Mouse (Mus musculus) limb, embryonic 10.5 days (tissue): Measurements from ENCODE around the gene Gm9922. TPM values are rescaled to one million over a fixed set of nuclear protein-coding genes. Genes with fewer than 3 reads are reported as not detected.
A peak's percentile ranks its signal among the peaks of the same experiment; 100 is the strongest.

Source experiments
- DNase-seq: peaks from one replicate; pipeline ENCODE4 v3.0.0-alpha.2; 2017; ENCODE audit warnings: low spot score
- H3K27ac ChIP-seq: fragments of 300-500 bp; sonication (generic); 2 replicates; pipeline ENCODE4 v1.5.1; 2016; ENCODE audit warnings: mild to moderate bottlenecking
- H3K27me3 ChIP-seq: fragments of 300-500 bp; sonication (generic); 2 replicates; pipeline ENCODE4 v1.6.1; 2016; ENCODE audit warnings: low read depth, mild to moderate bottlenecking; ENCODE audit not compliant: poor library complexity, severe bottlenecking
- H3K36me3 ChIP-seq: fragments of 300-500 bp; sonication (generic); 2 replicates; pipeline ENCODE4 v1.6.1; 2016; ENCODE audit warnings: mild to moderate bottlenecking, moderate library complexity
- H3K4me1 ChIP-seq: fragments of 300-500 bp; sonication (generic); 2 replicates; pipeline ENCODE4 v1.6.1; 2016
- H3K4me3 ChIP-seq: fragments of 300-500 bp; sonication (generic); 2 replicates; pipeline ENCODE4 v1.5.1; 2016; ENCODE audit warnings: mild to moderate bottlenecking, moderate library complexity
- H3K9me3 ChIP-seq: fragments of 300-500 bp; sonication (generic); replicated peaks from 2 replicates; pipeline ENCODE4 v1.6.1; 2016; ENCODE audit warnings: mild to moderate bottlenecking
- WGBS: fragments of 180-500 bp; shearing (Covaris S2); methylation state at CpG from one replicate; pipeline ENCODE4 v1.1.7; 2016; 5-methylcytosine and 5-hydroxymethylcytosine counted together
- polyA plus RNA-seq: library from polyadenylated mRNA; unstranded; fragments of >200 nt; fragmentation: Nextera tagmentation; extraction: Ambion mirVana; gene quantifications from 2 replicates; pipeline ENCODE4 v1.2.1, GENCODE M21; 2016

Gm9922 gene
- polyA plus RNA-seq: 0.54 and 1.0 TPM in 2 replicates

DNA sequence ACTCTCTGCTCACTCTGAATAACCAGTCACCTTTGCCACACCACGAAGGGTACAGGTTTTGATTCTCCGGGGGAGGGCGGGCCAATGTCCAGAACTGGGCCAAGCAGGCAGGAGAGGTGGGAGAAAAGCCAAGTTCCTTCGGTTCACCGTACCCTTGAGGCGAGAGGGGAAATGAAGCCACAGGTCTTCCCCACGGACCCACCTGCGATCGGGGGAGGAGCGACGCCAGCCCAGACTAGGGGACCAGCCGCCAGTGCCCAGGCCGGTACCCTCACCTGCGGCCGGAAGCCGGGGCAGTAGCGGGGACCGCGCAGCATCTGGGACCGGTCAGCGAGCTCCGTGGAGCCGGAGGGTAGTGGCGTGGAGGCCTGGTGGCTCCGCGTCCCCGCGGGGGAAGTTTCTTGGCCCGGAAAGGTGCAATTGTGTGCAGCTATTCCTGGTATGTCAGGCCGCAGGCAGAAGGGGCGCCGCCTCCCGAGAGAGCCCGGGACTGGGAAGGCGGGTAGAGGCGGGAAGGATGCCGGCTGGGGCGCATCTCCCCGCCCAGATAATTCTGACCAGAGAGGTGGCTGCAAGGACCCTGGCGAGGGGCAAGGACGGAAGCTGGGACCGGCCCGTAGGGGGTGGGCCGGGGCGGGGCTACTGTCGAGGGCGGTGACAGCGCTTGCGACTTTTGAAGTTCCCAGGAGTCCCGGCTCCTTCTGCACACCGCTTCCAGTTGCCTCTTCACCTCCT is at the start of gene Gm9922, which contains the start of gene Lmo7:
Gene Gm9922, minus strand, starts transcription at position 578 of the 735 bp plus-strand sequence.
Gene Lmo7, plus strand, starts transcription at position 721 of the 735 bp plus-strand sequence.
- peaks cover 47% of the 10 kb centered on the region for H3K27me3 ChIP-seq
- no peaks in the 10 kb centered on the region for H3K9me3 ChIP-seq
- H3K4me1 ChIP-seq: peaks cover 20% of the 10 kb centered on the region
- H3K4me3 ChIP-seq: peak within 1 kb of the TSS; percentile 63
- WGBS: under 1% methylated on average over 51 of the region's 51 CpGs
- DNase-seq: peak; percentile 76
- H3K36me3 ChIP-seq: no peaks in the 10 kb centered on the region
- H3K27ac ChIP-seq: peak within 1 kb of the TSS; percentile 64

DNA sequence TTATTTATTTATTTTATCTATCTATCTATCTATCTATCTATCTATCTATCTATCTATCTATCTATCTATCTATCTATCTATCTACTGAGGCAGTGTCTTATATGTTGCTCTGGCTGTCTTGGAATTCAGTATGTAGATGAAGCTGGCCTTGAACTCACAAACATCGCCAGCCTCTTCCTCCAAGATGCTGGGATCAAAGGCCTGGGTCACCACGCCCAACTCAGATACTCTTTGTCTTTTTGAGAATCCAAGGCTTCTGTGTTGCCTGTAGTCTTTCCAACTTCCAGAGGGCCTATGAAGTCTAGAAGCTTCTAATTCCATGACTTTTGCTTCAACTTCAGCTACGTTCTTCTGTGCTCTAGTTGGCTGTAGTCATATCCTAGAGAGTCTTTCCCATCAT is 48.8 kb upstream of the Gm9922 start:
- no peak for DNase-seq
- Histone ChIP-seq H3K9me3 (no peaks in the 10 kb centered on the region), H3K4me1 (no peaks in the 10 kb centered on the region), H3K4me3 (no peak overlapping the region), H3K27me3 (no peaks in the 10 kb centered on the region), H3K36me3 (no peaks in the 10 kb centered on the region), H3K27ac (no peak overlapping the region)
- 92% methylated on average over 3 of the region's 3 CpGs for WGBS

DNA sequence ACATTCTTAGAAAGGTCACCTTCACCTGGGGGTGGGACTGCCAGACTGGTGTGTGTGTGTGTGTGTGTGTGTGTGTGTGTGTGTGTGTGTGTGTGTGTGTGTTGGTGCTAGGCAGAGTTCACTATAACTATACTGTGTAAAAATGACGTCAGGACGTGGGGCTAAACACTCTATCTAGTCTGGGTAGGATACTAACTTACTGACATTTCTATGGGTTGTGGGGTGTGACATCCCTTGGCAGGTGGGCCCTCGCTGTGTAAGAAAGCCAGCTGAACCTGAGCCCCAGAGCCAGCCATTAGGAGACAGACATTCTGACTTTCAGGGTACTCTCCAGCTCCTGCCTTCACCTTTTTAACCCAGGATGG is 47.5 kb upstream of the Gm9922 start:
- H3K36me3 ChIP-seq: no peaks in the 10 kb centered on the region
- WGBS: 32% methylated on average over 3 of the region's 3 CpGs
- H3K4me3 ChIP-seq: no peak overlapping the region
- no peak overlapping the region for H3K27ac ChIP-seq
- H3K4me1 ChIP-seq: no peaks in the 10 kb centered on the region
- H3K27me3 ChIP-seq: no peaks in the 10 kb centered on the region
- H3K9me3 ChIP-seq: no peaks in the 10 kb centered on the region
- DNase-seq: no peak

DNA sequence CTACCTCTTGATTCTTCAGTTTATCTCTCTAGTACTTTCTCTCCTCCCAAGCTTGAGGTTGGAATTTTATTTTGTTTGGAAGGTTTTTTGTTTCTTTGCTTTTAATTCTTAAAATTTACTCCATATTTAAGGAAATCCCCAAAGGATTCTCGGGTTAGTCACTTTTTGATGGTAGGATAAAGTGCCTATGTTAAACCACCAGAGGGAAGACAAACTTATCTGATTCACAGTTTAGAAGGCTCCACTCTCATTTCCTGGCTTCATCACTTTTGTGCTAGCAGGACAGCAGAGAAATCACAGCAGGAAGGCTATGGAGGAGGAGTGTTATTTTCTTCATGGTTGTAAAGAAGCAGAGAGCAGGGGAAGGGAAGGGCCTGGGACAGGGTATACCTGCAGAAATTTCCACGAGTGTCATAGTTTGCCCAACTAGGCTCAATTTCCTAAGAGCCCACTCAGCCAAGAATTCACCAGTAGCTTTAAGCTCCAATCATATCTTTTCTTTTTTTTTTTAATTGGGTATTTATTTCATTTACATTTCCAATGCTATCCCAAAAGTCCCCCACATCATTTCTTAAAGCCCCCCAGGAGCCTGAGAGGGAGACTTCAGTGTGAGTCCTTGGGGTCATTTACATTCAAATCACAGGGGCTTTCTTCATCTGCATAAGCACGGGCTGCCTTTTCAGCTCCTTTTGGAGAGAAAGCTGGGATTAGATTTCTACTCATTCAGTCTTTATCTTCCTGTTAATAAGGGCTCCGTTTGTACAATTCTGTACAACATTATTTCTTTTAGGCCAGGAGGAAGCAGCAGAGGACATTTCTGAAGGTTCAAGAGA is 46.9 kb upstream of the Gm9922 start:
- Histone ChIP-seq H3K4me3 (no peak overlapping the region), H3K36me3 (no peaks in the 10 kb centered on the region), H3K4me1 (no peaks in the 10 kb centered on the region), H3K9me3 (no peaks in the 10 kb centered on the region), H3K27ac (no peak overlapping the region), H3K27me3 (no peaks in the 10 kb centered on the region)
- DNase-seq: no peak
- 24% methylated on average over 4 of the region's 4 CpGs for WGBS

DNA sequence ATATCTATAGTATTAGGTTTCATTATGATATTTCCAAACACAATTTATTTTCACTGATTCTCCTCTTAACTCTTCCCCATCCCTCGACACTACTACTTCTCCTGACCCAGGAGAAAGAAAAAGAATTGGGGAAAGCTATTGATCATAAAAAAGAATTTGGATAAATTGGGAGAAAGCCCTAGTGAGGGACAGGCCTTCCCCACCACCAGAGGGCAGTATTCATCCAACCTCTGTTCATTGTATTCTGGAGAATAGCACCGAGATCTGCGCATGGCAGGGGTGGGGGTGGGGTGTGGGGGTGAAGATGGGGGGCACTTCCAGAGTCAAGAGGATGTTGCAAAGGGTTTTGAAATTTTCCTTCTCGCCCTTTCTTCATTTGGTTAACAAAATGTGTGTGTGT is 45.0 kb upstream of the Gm9922 start:
- WGBS: 62% methylated on average over 4 of the region's 4 CpGs
- Histone ChIP-seq H3K27ac (no peak overlapping the region), H3K4me1 (no peaks in the 10 kb centered on the region), H3K27me3 (no peaks in the 10 kb centered on the region), H3K9me3 (no peaks in the 10 kb centered on the region), H3K4me3 (no peak overlapping the region), H3K36me3 (no peaks in the 10 kb centered on the region)
- DNase-seq: no peak

DNA sequence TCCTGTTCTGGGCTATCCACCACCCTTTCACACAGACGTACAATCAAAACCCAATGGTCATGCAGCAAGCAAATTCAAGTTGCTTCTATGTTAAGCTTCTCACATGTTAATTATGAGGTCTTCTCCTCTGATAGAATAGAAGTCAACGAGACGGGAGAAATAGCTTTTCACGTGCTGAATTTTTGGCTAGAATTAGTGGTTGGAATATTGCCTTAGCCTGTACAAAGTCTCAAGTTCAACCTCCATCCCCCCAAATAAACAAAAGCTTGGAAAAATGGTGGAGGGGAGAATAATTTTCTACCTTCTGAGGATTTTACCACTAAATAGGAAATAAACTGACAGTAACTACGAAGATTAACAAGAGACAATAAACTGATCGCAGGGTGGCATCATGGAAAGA is 42.1 kb upstream of the Gm9922 start:
- Histone ChIP-seq H3K4me3 (no peak overlapping the region), H3K27ac (no peak overlapping the region), H3K4me1 (no peaks in the 10 kb centered on the region), H3K9me3 (no peaks in the 10 kb centered on the region), H3K36me3 (no peaks in the 10 kb centered on the region), H3K27me3 (no peaks in the 10 kb centered on the region)
- WGBS: 94% methylated on average over 6 of the region's 6 CpGs
- no peak for DNase-seq

DNA sequence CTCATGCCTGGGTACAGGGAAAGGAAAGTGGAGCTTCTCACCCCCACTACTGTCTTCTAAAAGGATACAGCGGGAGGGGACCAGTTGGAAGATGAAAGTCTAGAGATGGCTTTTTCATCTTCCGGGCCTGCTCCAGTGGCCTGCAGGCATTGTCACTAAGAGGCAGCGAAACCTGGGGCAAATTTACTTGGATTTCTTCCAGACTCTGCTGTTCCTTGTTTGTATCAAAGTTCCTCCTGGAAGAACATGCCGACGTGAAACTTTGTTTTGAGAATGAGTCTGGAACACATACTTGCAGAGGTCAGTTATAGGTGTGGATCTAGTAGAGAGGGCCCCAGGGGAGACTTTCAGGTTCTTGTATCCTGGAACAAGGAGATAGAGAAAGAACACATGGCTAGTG is 41.7 kb upstream of the Gm9922 start:
- Histone ChIP-seq H3K9me3 (no peaks in the 10 kb centered on the region), H3K36me3 (no peaks in the 10 kb centered on the region), H3K4me1 (no peaks in the 10 kb centered on the region), H3K27ac (no peak overlapping the region), H3K27me3 (no peaks in the 10 kb centered on the region), H3K4me3 (no peak overlapping the region)
- no peak for DNase-seq
- WGBS: 91% methylated on average over 5 of the region's 5 CpGs

DNA sequence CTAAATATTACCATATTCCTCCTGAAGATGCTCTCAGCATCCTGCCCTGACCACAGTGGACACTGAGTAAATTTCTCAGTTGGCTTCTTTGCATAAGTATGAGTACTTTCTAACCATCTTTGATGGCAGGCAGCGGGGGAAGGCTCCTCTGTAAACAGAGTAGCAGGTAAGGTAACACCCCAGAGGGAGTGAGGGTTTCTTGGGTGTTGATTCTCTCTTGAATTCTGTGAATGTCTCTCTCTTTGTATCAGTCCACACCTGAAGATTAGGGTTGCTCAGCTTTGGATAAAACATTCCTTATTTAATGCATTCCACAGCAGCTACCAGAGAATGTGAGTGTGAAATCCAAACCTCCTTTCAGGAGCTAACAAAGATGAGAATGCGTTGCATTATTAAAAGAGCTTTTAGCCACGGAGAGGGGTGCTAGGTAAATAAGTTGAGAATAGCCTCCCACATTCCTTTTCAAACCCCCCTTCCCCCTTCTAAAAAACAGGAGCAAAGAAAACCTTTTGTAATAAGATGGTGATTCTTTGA is 34.2 kb upstream of the Gm9922 start:
- Histone ChIP-seq H3K27ac (no peak overlapping the region), H3K9me3 (no peaks in the 10 kb centered on the region), H3K4me1 (no peaks in the 10 kb centered on the region), H3K4me3 (no peak overlapping the region), H3K27me3 (no peaks in the 10 kb centered on the region), H3K36me3 (no peaks in the 10 kb centered on the region)
- no peak for DNase-seq
- WGBS: 30% methylated on average over 3 of the region's 3 CpGs

DNA sequence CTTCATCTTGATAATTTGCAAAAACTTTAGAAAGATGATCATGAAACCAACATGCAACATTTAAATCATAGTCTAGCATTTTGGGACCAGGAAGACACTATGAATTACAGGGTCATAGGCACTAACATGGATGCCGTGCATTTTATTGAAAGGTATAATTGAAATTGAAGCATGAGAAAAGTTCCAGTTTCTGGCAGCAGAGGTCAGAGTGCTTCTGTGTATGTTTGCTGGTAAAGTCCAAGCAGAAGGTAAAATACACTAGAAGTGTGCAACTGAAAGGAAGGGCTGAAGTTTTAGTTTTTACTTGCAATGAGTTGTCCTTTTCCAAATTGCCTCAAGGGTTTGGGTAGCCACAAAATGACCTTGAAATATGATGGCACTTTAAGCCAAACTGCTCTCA is 32.7 kb upstream of the Gm9922 start:
- 71% methylated on average over 1 of the region's 1 CpGs for WGBS
- no peak for DNase-seq
- H3K4me1 ChIP-seq: no peaks in the 10 kb centered on the region

DNA sequence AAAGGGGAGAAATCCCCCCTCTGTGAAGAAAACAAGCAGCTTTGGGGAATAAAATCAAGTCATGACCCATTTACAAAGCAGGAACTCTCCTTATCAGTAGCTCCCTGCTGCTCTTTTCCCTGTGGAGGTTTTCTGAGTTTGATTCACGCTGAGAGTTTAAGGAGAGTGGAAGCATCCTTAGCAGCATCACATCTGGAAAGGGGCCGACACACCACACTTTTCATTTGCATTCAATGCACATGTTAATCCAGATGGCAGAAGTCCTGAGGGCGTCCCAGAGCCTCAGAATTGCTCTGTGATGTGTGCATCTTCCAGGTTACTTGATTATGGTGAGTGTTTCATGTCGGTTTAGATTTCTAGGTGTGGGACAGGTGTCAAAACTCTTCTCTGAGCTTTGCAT is 25.8 kb upstream of the Gm9922 start:
- DNase-seq: no peak
- Histone ChIP-seq H3K36me3 (no peaks in the 10 kb centered on the region), H3K27me3 (no peaks in the 10 kb centered on the region), H3K27ac (no peak overlapping the region), H3K4me1 (no peaks in the 10 kb centered on the region), H3K9me3 (no peaks in the 10 kb centered on the region), H3K4me3 (no peak overlapping the region)
- 58% methylated on average over 4 of the region's 4 CpGs for WGBS

More for the DNA sequence above, 32.7 kb upstream of the Gm9922 start:
- H3K4me3 ChIP-seq: no peak overlapping the region
- H3K36me3 ChIP-seq: no peaks in the 10 kb centered on the region
- H3K9me3 ChIP-seq: no peaks in the 10 kb centered on the region
- H3K27ac ChIP-seq: no peak overlapping the region
- H3K27me3 ChIP-seq: no peaks in the 10 kb centered on the region

DNA sequence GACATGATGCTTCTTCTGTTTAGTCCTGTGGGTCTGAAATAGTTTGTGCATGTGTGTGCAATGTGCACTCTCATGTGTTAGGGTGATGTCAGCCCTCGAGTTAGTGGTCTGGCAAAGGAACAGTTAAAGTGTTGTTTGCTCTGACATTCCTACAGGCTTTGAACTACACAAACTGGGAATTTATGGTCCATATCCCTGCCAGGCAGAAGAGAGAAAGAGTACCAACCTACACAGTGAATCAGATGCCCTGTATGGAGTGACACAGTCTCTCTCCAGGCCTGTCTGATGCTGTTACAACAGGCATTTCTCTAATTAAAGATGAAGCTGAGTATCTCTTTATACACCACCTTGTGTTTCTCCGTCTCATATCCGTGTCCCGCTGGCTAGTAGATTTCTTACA is 21.3 kb upstream of the Gm9922 start:
- Histone ChIP-seq H3K27me3 (no peaks in the 10 kb centered on the region), H3K36me3 (no peaks in the 10 kb centered on the region), H3K9me3 (no peaks in the 10 kb centered on the region), H3K4me1 (peaks cover 16% of the 10 kb centered on the region), H3K27ac (no peak overlapping the region), H3K4me3 (no peak overlapping the region)
- no peak for DNase-seq
- WGBS: 89% methylated on average over 4 of the region's 4 CpGs

DNA sequence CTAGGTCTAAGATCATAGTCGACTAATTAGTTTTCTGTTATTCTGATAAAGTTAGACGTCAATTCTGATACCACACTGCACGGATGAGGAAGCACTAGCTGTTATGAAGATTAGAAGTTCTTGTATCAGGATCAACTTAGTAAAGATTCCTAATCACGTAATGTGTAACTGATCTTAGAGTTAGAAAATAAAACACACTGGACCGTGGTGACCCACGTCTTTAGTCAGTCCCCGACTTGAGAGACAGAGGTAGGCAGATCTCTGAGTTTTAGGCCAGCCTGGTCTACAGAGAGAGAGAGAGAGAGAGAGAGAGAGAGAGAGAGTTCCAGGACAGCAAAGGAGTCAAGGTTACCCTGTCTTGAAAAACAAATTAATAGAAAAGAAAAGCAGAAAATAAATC is 18.8 kb upstream of the Gm9922 start:
- Histone ChIP-seq H3K9me3 (no peaks in the 10 kb centered on the region), H3K36me3 (no peaks in the 10 kb centered on the region), H3K27ac (no peak overlapping the region), H3K27me3 (no peaks in the 10 kb centered on the region), H3K4me1 (peaks cover 17% of the 10 kb centered on the region), H3K4me3 (no peak overlapping the region)
- DNase-seq: no peak
- 90% methylated on average over 7 of the region's 7 CpGs for WGBS

DNA sequence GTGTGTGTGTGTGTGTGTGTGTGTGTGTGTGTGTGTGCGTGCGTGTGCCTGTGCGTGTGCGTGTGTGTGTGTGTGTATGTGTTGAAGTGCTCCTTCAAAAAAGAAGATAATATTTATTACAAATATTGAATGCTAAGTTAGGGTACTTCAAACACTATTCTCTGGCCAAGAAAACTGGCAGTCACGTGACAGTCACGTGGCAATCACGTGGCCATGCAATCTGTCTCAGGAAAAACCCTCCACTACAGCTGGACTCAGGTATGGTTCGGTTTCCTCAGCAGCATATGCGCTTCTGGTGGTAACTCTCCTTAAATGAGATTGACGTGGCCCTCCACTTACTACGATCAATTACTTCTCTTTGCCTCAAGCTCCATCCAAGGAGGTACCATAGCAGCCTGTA is 18.2 kb upstream of the Gm9922 start:
- no peak for DNase-seq
- Histone ChIP-seq H3K27ac (no peak overlapping the region), H3K4me3 (no peak overlapping the region), H3K9me3 (no peaks in the 10 kb centered on the region), H3K27me3 (no peaks in the 10 kb centered on the region), H3K36me3 (no peaks in the 10 kb centered on the region), H3K4me1 (peaks cover 17% of the 10 kb centered on the region)
- 92% methylated on average over 11 of the region's 11 CpGs for WGBS
